Mouse (Mus musculus) 416B (cell line): Measurements from ENCODE around the gene Yap1.

Experiments used
- DNase-seq: peaks from one replicate; pipeline ENCODE4 v3.0.0; 2011; ENCODE audit warnings: low read depth

Yap1 gene

GRCm38 (mm10) chr9:7971993-7972392 lies 32.4 kb downstream of the Yap1 start:
- DNase-seq = no peak

GRCm38 (mm10) chr9:7967980-7968379 lies 36.4 kb downstream of the Yap1 start:
- DNase-seq = no peak

GRCm38 (mm10) chr9:7965590-7965989 lies 38.8 kb downstream of the Yap1 start:
- no peak for DNase-seq

- DNase-seq = no peak
Measured at GRCm38 (mm10) chr9:7963867-7964266, 40.5 kb downstream of the Yap1 start.

GRCm38 (mm10) chr9:7962915-7963314 lies 41.5 kb downstream of the Yap1 start:
- DNase-seq = no peak

- no peak for DNase-seq
Measured at GRCm38 (mm10) chr9:7961366-7962160, 42.8 kb downstream of the Yap1 start.

GRCm38 (mm10) chr9:7960382-7960781 lies 44.0 kb downstream of the Yap1 start:
- DNase-seq = no peak

GRCm38 (mm10) chr9:7959301-7959700 lies 45.1 kb downstream of the Yap1 start:
- no peak for DNase-seq

GRCm38 (mm10) chr9:7958025-7958593 lies 46.3 kb downstream of the Yap1 start:
- DNase-seq = no peak

GRCm38 (mm10) chr9:7957407-7957806 lies 47.0 kb downstream of the Yap1 start:
- DNase-seq = no peak

GRCm38 (mm10) chr9:7956400-7956799 lies 48.0 kb downstream of the Yap1 start:
- no peak for DNase-seq

GRCm38 (mm10) chr9:7952886-7953285 lies 51.5 kb downstream of the Yap1 start:
- no peak for DNase-seq

GRCm38 (mm10) chr9:7950211-7950644 lies 54.2 kb downstream of the Yap1 start:
- no peak for DNase-seq

GRCm38 (mm10) chr9:7947946-7948345 lies 56.5 kb downstream of the Yap1 start:
- no peak for DNase-seq

GRCm38 (mm10) chr9:7943796-7944462 lies 60.5 kb downstream of the Yap1 start:
- DNase-seq = no peak

GRCm38 (mm10) chr9:7942701-7943100 lies 61.7 kb downstream of the Yap1 start:
- DNase-seq = no peak

- no peak for DNase-seq
Measured at GRCm38 (mm10) chr9:7940075-7940474, 64.3 kb downstream of the Yap1 start.

GRCm38 (mm10) chr9:7934419-7934818 lies 70.0 kb downstream of the Yap1 start:
- DNase-seq = no peak

GRCm38 (mm10) chr9:7929552-7929951 lies 74.8 kb downstream of the Yap1 start:
- no peak for DNase-seq

- DNase-seq = no peak
Measured at GRCm38 (mm10) chr9:7928866-7929265, 75.5 kb downstream of the Yap1 start.

- DNase-seq = no peak
Measured at GRCm38 (mm10) chr9:7928207-7928793, 76.1 kb downstream of the Yap1 start.

GRCm38 (mm10) chr9:7914925-7915324 lies 89.5 kb downstream of the Yap1 start:
- DNase-seq = no peak

- peak; percentile 43 for DNase-seq
Measured at GRCm38 (mm10) chr9:7914487-7914886, 89.9 kb downstream of the Yap1 start.
